Mouse (Mus musculus) limb, embryonic 13.5 days (tissue): Measurements from ENCODE around the gene Erv3. TPM values are rescaled to one million over a fixed set of nuclear protein-coding genes. Genes with fewer than 3 reads are reported as not detected.
A peak's percentile ranks its signal among the peaks of the same experiment; 100 is the strongest.

Experiments used
- ATAC-seq: fragments of 200-750 bp; cut with Nextera tagmentation; 2 replicates; pipeline ENCODE4 v1.8.0; 2017; ENCODE audit warnings: low read depth, moderate number of reproducible peaks, moderate TSS enrichment; ENCODE audit not compliant: low FRiP score
- H3K27ac ChIP-seq: fragments of 300-500 bp; sonication (generic); 2 replicates; pipeline ENCODE4 v1.5.1; 2015; ENCODE audit warnings: inconsistent platforms, mild to moderate bottlenecking, moderate library complexity
- H3K27me3 ChIP-seq: fragments of 300-500 bp; sonication (generic); 2 replicates; pipeline ENCODE4 v1.6.1; 2015; ENCODE audit warnings: mild to moderate bottlenecking, inconsistent platforms
- H3K36me3 ChIP-seq: fragments of 300-500 bp; sonication (generic); 2 replicates; pipeline ENCODE4 v1.6.1; 2015; ENCODE audit warnings: inconsistent platforms, mild to moderate bottlenecking, moderate library complexity
- H3K4me1 ChIP-seq: fragments of 300-500 bp; sonication (generic); 2 replicates; pipeline ENCODE4 v1.6.1; 2015; ENCODE audit warnings: inconsistent platforms
- H3K4me2 ChIP-seq: fragments of 300-500 bp; sonication (generic); replicated peaks from 2 replicates; pipeline ENCODE4 v1.6.1; 2015; ENCODE audit warnings: inconsistent platforms, mild to moderate bottlenecking, moderate library complexity
- H3K4me3 ChIP-seq: fragments of 300-500 bp; sonication (generic); 2 replicates; pipeline ENCODE4 v1.5.1; 2015; ENCODE audit warnings: moderate library complexity, mild to moderate bottlenecking, inconsistent platforms
- H3K9ac ChIP-seq: fragments of 300-500 bp; sonication (generic); 2 replicates; pipeline ENCODE4 v1.6.1; 2015; ENCODE audit warnings: mild to moderate bottlenecking, inconsistent platforms
- H3K9me3 ChIP-seq: fragments of 300-500 bp; sonication (generic); 2 replicates; pipeline ENCODE4 v1.6.1; 2016; ENCODE audit warnings: inconsistent platforms
- WGBS: fragments of 180-500 bp; shearing (Covaris S2); methylation state at CpG from one replicate; pipeline ENCODE4 v1.1.7; 2015; 5-methylcytosine and 5-hydroxymethylcytosine counted together
- polyA plus RNA-seq: library from polyadenylated mRNA; unstranded; fragments of >200 nt; fragmentation: Nextera tagmentation; extraction: Ambion mirVana; gene quantifications from 2 replicates; pipeline ENCODE4 v1.2.1, GENCODE M21; 2015

Erv3 gene
- polyA plus RNA-seq, 1 experiment from 2014 or later = not detected

GRCm38 (mm10) chr2:131857838-131858237 is 1.7 kb downstream of the Erv3 start:
- H3K9ac ChIP-seq = no peak overlapping the region
- no peaks in the 10 kb centered on the region; the same call in 1 of the 2 replicates for H3K4me1 ChIP-seq
- no peak for ATAC-seq
- no peaks in the 10 kb centered on the region for H3K9me3 ChIP-seq
- no peaks in the 10 kb centered on the region for H3K36me3 ChIP-seq
- no peak overlapping the region for H3K27ac ChIP-seq
- H3K4me2 ChIP-seq = no peak overlapping the region
- H3K27me3 ChIP-seq = no peaks in the 10 kb centered on the region
- H3K4me3 ChIP-seq = no peak overlapping the region

DNA sequence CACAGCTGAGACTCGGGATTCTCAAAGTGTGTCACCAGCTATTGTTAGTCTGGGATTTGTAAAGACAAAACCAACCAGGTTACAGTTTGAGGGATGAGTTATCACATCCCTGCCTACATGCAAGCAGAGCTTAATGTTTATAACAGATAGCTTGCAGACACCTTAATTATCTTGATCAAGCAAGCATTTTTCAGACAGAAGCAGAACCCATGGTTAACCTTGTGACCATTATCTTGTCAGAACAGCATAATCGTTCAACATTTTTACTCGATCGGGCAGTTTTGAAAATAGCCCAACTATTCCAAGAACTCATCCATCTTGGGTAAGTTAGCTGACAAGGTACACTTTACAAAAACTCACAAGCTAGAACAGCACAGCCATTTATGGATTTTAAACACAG is 5.8 kb downstream of the Erv3 start:
- no peak overlapping the region for H3K27ac ChIP-seq
- H3K4me1 ChIP-seq = no peaks in the 10 kb centered on the region; the same call in 1 of the 2 replicates
- H3K27me3 ChIP-seq = no peaks in the 10 kb centered on the region
- no peak overlapping the region for H3K4me2 ChIP-seq
- H3K36me3 ChIP-seq = no peaks in the 10 kb centered on the region
- 74% methylated on average over 4 of the region's 4 CpGs for WGBS
- H3K9ac ChIP-seq = no peak overlapping the region
- no peak overlapping the region for H3K4me3 ChIP-seq
- H3K9me3 ChIP-seq = no peaks in the 10 kb centered on the region
- ATAC-seq = no peak

DNA sequence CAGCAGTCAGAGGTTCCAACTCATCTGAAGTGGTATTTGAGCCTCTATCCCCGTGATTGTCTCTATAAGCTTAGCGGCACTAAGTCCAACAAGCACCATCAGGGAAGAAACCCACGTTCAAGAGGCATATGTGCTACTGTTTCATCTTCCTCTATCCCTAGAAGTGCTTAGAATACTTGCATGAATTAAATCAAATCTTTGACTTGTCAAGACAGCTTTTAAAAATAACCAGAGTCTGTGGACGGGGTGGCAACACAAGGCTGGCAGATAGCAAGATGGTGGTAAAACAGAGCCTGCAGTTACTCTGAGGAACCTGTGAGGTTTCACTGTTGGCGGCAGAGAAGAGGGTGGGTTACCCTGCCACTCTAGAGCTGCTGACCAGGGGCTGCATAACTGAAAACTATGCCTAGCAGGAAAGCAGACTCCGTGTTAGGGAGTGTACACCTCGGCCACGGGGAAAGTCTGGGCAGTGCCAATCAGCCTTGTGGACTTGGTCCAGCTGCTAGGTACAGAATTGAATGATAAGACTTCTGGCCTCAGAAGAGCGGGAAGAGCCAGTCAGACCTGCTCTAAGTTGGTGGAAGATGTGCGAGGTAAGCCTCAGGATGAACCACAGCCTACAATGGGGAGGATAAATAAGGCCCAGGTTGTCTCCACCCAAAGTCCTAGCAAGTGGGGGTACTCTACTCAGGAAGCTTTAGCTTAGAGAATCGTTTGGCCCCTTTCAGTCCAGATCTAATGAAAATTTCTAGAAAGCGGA is 8.0 kb downstream of the Erv3 start:
- no peak overlapping the region for H3K9ac ChIP-seq
- peaks cover 6% of the 10 kb centered on the region; the same call in 1 of the 2 replicates for H3K4me1 ChIP-seq
- H3K27ac ChIP-seq = no peak overlapping the region
- 82% methylated on average over 12 of the region's 12 CpGs for WGBS
- H3K9me3 ChIP-seq = no peaks in the 10 kb centered on the region
- ATAC-seq = no peak
- H3K4me2 ChIP-seq = no peak overlapping the region
- no peaks in the 10 kb centered on the region for H3K27me3 ChIP-seq
- H3K4me3 ChIP-seq = no peak overlapping the region
- no peaks in the 10 kb centered on the region for H3K36me3 ChIP-seq

- 95% methylated on average over 4 of the region's 4 CpGs for WGBS
- Histone ChIP-seq H3K4me1 (peaks cover 6% of the 10 kb centered on the region; the same call in 1 of the 2 replicates), H3K4me3 (no peak overlapping the region), H3K27me3 (no peaks in the 10 kb centered on the region), H3K9ac (no peak overlapping the region), H3K9me3 (no peaks in the 10 kb centered on the region), H3K36me3 (no peaks in the 10 kb centered on the region), H3K27ac (no peak overlapping the region), H3K4me2 (no peak overlapping the region)
- no peak for ATAC-seq
Measured at GRCm38 (mm10) chr2:131850047-131850446, 9.5 kb downstream of the Erv3 start.

DNA sequence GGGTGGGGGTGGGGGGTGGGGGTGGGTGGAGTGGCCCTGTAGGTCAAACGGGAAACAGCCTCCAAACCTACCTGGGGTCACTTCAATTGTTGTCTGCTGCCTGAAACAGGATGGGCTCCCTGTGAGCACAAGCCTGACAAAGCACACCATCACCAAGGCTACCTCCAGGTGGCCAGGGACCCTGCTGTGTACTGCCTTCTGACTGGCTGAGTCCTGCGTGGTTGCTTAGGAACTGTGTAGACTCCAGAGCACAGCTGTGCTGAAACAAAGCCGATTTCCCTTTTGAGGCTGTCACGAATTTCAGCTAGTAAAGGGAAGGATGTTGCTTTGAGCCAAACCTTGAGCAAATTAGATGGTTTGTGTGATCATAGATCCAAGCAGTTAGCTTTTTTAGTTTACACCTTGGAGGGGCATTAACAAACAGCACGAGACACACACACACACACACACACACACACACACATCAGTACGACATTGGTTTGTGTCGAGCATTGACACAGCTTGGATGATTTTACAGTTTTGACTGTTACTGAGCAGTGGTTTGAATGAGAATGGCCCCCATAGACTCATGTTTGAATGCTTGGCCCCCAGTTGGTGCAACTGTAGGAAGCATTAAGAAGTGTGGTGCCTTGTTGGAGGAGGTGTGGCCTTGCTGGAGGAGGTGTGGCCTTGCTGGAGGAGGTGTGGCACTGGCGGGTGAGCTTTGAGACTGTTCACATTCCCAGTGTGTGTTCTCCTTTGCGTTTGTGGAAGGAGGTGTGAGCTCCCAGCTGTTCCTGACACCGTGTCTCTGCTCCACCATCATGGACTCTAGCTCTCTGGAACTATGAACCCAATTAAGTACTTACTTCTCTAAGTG is 11.8 kb downstream of the Erv3 start:
- Histone ChIP-seq H3K36me3 (no peaks in the 10 kb centered on the region), H3K4me3 (no peak overlapping the region), H3K27me3 (no peaks in the 10 kb centered on the region), H3K4me1 (peaks cover 6% of the 10 kb centered on the region; the same call in 1 of the 2 replicates), H3K4me2 (peak overlapping the region; percentile 25), H3K9ac (0 out of 2 replicates have a peak overlapping the region, but pooled peaks have one; percentile 1), H3K9me3 (no peaks in the 10 kb centered on the region), H3K27ac (no peak overlapping the region)
- WGBS = 7% methylated on average over 10 of the region's 10 CpGs
- ATAC-seq = peak; percentile 91

- Histone ChIP-seq H3K4me1 (peaks cover 6% of the 10 kb centered on the region; the same call in 1 of the 2 replicates), H3K4me2 (no peak overlapping the region), H3K9ac (no peak overlapping the region), H3K9me3 (no peaks in the 10 kb centered on the region), H3K27ac (no peak overlapping the region), H3K27me3 (no peaks in the 10 kb centered on the region), H3K36me3 (no peaks in the 10 kb centered on the region), H3K4me3 (no peak overlapping the region)
- ATAC-seq = no peak
- WGBS = 53% methylated on average over 2 of the region's 2 CpGs
Measured at GRCm38 (mm10) chr2:131846811-131847210, 12.7 kb downstream of the Erv3 start.

DNA sequence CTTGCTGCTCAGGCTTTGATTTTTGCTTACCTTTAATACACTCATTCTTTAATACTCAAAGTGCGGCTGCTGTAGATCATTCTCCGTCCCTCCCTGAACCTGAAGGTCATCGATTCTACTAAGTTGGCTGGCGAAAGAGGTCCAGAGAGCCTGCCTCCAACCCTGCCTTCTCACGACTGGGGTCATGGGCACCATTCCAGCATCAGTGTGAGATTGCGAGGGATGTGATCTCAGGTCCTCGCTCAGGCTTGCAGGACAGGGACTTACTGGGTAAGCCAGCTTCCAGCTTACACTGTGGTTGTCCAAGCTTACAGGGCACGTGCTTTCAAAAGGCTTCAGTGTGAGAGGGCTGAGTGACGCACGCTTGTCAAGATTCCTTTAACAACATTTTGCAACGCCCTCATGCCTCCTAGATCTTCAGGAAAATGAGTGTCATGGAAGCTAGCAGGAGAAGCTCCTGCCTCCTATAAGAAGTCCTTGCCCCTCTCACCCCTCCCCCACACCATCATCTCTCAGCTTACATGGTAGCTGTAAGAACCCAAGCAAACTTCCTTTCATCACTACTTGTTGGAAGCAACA is 13.3 kb downstream of the Erv3 start:
- Histone ChIP-seq H3K4me1 (peaks cover 7% of the 10 kb centered on the region; the same call in 1 of the 2 replicates), H3K27ac (no peak overlapping the region), H3K4me2 (no peak overlapping the region), H3K9me3 (no peaks in the 10 kb centered on the region), H3K9ac (no peak overlapping the region), H3K27me3 (no peaks in the 10 kb centered on the region), H3K36me3 (no peaks in the 10 kb centered on the region), H3K4me3 (no peak overlapping the region)
- 75% methylated on average over 11 of the region's 11 CpGs for WGBS
- ATAC-seq = no peak

- no peak overlapping the region for H3K4me3 ChIP-seq
- H3K36me3 ChIP-seq = no peaks in the 10 kb centered on the region
- WGBS = 66% methylated on average over 8 of the region's 8 CpGs
- H3K9me3 ChIP-seq = no peaks in the 10 kb centered on the region
- no peak overlapping the region for H3K4me2 ChIP-seq
- H3K27me3 ChIP-seq = no peaks in the 10 kb centered on the region
- no peak for ATAC-seq
- H3K4me1 ChIP-seq = peaks cover 11% of the 10 kb centered on the region
- H3K27ac ChIP-seq = no peak overlapping the region
- H3K9ac ChIP-seq = no peak overlapping the region
Measured at GRCm38 (mm10) chr2:131845671-131846070, 13.9 kb downstream of the Erv3 start.

- ATAC-seq = no peak
- Histone ChIP-seq H3K4me2 (no peak overlapping the region), H3K4me3 (no peak overlapping the region), H3K9me3 (no peaks in the 10 kb centered on the region), H3K27ac (no peak overlapping the region), H3K36me3 (no peaks in the 10 kb centered on the region), H3K27me3 (no peaks in the 10 kb centered on the region), H3K9ac (no peak overlapping the region), H3K4me1 (peaks cover 7% of the 10 kb centered on the region)
- 70% methylated on average over 5 of the region's 5 CpGs for WGBS
Measured at GRCm38 (mm10) chr2:131842568-131842967, 17.0 kb downstream of the Erv3 start.

GRCm38 (mm10) chr2:131841321-131841693 is 18.2 kb downstream of the Erv3 start:
- Histone ChIP-seq H3K36me3 (no peaks in the 10 kb centered on the region), H3K4me1 (peaks cover 5% of the 10 kb centered on the region; the same call in 1 of the 2 replicates), H3K27me3 (no peaks in the 10 kb centered on the region), H3K4me2 (no peak overlapping the region), H3K27ac (no peak overlapping the region), H3K9ac (no peak overlapping the region), H3K4me3 (no peak overlapping the region), H3K9me3 (no peaks in the 10 kb centered on the region)
- WGBS = 60% methylated on average over 2 of the region's 2 CpGs
- no peak for ATAC-seq

GRCm38 (mm10) chr2:131840611-131841320 is 18.8 kb downstream of the Erv3 start:
- Histone ChIP-seq H3K27ac (no peak overlapping the region), H3K27me3 (no peaks in the 10 kb centered on the region), H3K9ac (no peak overlapping the region), H3K4me3 (no peak overlapping the region), H3K4me1 (peaks cover 5% of the 10 kb centered on the region; the same call in 1 of the 2 replicates), H3K9me3 (no peaks in the 10 kb centered on the region), H3K36me3 (no peaks in the 10 kb centered on the region), H3K4me2 (no peak overlapping the region)
- no peak for ATAC-seq
- WGBS = 55% methylated on average over 9 of the region's 9 CpGs
